Mouse (Mus musculus): Measurements from ENCODE around the gene Fbxl4.

The Fbxl4 gene

DNA sequence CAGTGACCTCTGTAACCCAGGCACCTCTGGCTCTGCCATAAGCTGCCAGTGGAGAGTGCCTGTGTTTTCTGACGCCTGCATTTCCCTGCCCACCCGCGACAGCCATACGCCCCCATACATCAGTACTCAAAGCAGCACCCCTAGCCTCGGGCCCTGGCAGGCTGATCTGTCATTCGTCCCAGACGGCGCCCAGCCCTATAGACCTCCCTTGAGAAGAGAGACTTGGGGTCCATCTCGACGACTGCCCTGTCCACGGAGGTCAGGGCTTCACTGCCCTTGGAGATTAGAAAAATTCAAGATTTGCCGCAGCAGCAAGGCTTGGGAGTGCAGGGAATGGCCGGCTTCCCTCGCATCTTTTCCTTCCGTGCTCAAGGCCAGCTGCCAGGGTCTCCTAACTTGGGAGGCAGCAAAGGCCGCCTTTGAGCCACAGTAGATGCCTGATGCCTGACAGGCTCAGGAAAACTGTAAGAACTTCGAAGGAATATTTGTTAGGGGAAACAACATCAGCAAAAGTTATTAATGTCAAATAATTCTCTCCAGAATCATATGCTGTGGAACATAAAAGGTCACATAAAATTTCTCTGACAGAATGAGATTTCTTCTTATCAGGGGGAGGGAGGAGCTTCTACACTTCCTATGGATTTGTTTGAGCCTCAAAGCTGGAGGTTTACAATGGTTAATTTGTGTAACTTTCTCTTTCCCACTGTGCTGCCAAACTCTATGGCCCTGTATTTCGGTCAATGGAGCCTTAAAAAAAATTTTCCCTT is 122.9 kb downstream of the Fbxl4 start:
- Histone ChIP-seq H3K4me3 (replicated peaks; ENCODE audit: low read length) (peak overlapping the region; percentile 46), H3K4me1 (replicated peaks; ENCODE audit: low read depth, low read length) (peaks cover 29% of the 10 kb centered on the region), H3K27me3 (ENCODE audit: insufficient read depth, low read length) (peaks cover 73% of the 10 kb centered on the region), H3K9me3 (ENCODE audit: low read length) (no peaks in the 10 kb centered on the region), H3K36me3 (ENCODE audit: insufficient read depth, low read length) (no peaks in the 10 kb centered on the region)
- TF ChIP-seq POU5F1 (IDR thresholded peaks at IDR 0.05; ENCODE audit: borderline replicate concordance, low read length) (no peak), CTCF (conservative IDR thresholded peaks at IDR 0.05; ENCODE audit: low read length) (no peak), NANOG (IDR thresholded peaks at IDR 0.05; ENCODE audit: borderline replicate concordance, low read length) (no peak)

DNA sequence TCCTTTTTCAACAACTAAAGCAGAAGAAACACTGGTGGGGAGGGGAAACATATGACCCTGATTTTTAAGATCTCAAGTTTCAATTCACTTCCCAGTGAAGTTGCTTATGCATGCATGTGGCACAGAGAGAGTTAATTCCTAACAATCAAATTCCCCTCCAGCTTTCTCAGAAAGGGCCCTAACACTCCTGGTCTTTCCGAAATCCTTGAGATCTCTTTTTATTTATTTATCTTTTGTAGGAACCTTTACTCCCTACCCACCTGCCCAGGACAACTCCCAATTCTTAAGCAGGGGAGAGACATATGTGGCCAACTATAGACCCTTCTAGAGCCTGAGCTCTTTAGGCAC is 123.5 kb downstream of the Fbxl4 start:
- Histone ChIP-seq H3K4me1 (replicated peaks; ENCODE audit: low read depth, low read length) (peaks cover 29% of the 10 kb centered on the region), H3K4me3 (replicated peaks; ENCODE audit: low read length) (no peak overlapping the region), H3K9me3 (ENCODE audit: low read length) (no peaks in the 10 kb centered on the region), H3K27me3 (ENCODE audit: insufficient read depth, low read length) (peaks cover 70% of the 10 kb centered on the region), H3K36me3 (ENCODE audit: insufficient read depth, low read length) (no peaks in the 10 kb centered on the region)
- TF ChIP-seq CTCF (conservative IDR thresholded peaks at IDR 0.05; ENCODE audit: low read length) (no peak), POU5F1 (IDR thresholded peaks at IDR 0.05; ENCODE audit: borderline replicate concordance, low read length) (no peak), NANOG (IDR thresholded peaks at IDR 0.05; ENCODE audit: borderline replicate concordance, low read length) (no peak)

DNA sequence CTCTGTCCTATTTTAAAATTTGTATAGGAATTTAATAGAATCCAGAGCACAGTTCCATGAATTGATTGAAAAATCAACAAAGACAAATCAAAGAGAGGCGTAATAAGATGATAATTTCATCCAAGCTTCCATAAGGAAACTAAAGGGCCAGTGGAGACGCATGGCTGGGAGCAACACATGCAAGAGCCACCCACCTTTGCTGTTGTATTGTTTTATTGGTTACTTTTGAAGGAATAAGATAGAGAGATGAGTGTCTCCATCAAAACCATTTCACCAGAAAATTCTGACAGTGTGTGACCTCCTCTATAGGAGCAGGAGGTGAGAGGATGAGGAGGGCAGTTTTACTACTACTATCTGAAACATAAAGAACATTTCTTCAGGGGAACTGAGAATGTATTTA is 124.8 kb downstream of the Fbxl4 start:
- TF ChIP-seq CTCF (conservative IDR thresholded peaks at IDR 0.05; ENCODE audit: low read length): no peak
- TF ChIP-seq POU5F1 (IDR thresholded peaks at IDR 0.05; ENCODE audit: borderline replicate concordance, low read length): no peak
- TF ChIP-seq NANOG (IDR thresholded peaks at IDR 0.05; ENCODE audit: borderline replicate concordance, low read length): no peak
- Histone ChIP-seq H3K4me3 (replicated peaks; ENCODE audit: low read length) (no peak overlapping the region), H3K36me3 (ENCODE audit: insufficient read depth, low read length) (no peaks in the 10 kb centered on the region)

DNA sequence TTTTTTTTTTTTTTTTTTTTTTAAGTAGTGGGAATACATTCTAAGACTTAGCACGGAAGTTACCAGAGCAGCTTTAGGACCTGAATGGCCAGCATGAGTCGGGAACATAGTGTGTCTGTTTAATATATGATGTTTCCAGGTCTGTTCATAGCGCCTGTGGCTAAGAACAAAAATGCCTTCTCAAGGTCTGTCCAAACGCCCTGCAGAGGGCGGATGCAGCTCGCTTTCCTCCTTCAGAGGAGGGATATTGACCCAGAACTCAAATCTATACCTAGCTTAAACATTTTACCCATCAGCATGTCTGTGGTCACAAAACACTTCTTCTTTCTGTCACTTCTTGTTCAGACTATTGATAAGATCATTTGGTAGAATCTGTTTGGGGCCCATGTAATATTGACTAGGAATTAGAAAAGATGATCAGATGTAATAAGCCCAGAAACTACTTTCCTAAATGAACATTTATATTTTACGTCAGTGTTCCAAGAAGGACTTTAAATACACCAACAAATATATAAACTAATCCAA is 125.5 kb downstream of the Fbxl4 start:
- no peaks in the 10 kb centered on the region for H3K36me3 ChIP-seq (ENCODE audit: insufficient read depth, low read length)
- no peaks in the 10 kb centered on the region for H3K9me3 ChIP-seq (ENCODE audit: low read length)
- H3K4me1 ChIP-seq (replicated peaks; ENCODE audit: low read depth, low read length): peaks cover 34% of the 10 kb centered on the region
- H3K27me3 ChIP-seq (ENCODE audit: insufficient read depth, low read length): peaks cover 70% of the 10 kb centered on the region
- TF ChIP-seq POU5F1 (IDR thresholded peaks at IDR 0.05; ENCODE audit: borderline replicate concordance, low read length): no peak
- TF ChIP-seq CTCF (conservative IDR thresholded peaks at IDR 0.05; ENCODE audit: low read length): no peak
- no peak for TF ChIP-seq NANOG (IDR thresholded peaks at IDR 0.05; ENCODE audit: borderline replicate concordance, low read length)
- H3K4me3 ChIP-seq (replicated peaks; ENCODE audit: low read length): no peak overlapping the region

More for the DNA sequence above, 124.8 kb downstream of the Fbxl4 start:
- Histone ChIP-seq H3K4me1 (replicated peaks; ENCODE audit: low read depth, low read length) (peaks cover 34% of the 10 kb centered on the region), H3K9me3 (ENCODE audit: low read length) (no peaks in the 10 kb centered on the region), H3K27me3 (ENCODE audit: insufficient read depth, low read length) (peaks cover 70% of the 10 kb centered on the region)

DNA sequence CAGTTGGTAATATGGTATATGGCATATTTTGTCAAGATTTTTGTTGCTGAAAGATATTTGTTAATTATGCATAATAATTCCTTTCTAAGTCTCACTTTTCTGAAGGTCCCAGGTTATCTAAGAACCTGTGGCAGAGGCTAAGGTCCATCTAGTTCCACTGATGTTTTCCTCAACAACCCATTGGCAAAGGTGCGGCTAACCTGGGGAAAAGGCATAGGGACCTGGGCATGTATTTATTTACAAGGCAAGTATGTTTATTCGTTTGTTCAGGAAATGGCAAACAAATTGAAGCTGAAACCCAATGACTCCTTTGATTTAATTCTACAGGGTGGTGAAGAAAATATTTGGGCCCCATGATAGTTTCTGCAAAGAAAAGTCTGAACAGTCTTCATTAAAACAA is 126.2 kb downstream of the Fbxl4 start:
- no peaks in the 10 kb centered on the region for H3K9me3 ChIP-seq (ENCODE audit: low read length)
- no peaks in the 10 kb centered on the region for H3K36me3 ChIP-seq (ENCODE audit: insufficient read depth, low read length)
- no peak overlapping the region for H3K4me3 ChIP-seq (replicated peaks; ENCODE audit: low read length)
- peaks cover 68% of the 10 kb centered on the region for H3K27me3 ChIP-seq (ENCODE audit: insufficient read depth, low read length)
- TF ChIP-seq POU5F1 (IDR thresholded peaks at IDR 0.05; ENCODE audit: borderline replicate concordance, low read length) (no peak), NANOG (IDR thresholded peaks at IDR 0.05; ENCODE audit: borderline replicate concordance, low read length) (no peak), CTCF (conservative IDR thresholded peaks at IDR 0.05; ENCODE audit: low read length) (no peak)
- peaks cover 28% of the 10 kb centered on the region for H3K4me1 ChIP-seq (replicated peaks; ENCODE audit: low read depth, low read length)

Measured in E14TG2a.4 (cell line).